Mouse (Mus musculus): Measurements from ENCODE around the gene Vamp4.
"Not testable (repeated sequence)": the region's sequence is repeated elsewhere in the genome, so short reads cannot be mapped to it uniquely, and the experiment has no call there.

Gene Vamp4

GRCm38 (mm10) chr1:162589443-162589842 lies 19.1 kb downstream of the Vamp4 start:
- DNase-seq (ENCODE audit: low read depth): no peak

- no peak for DNase-seq (ENCODE audit: low read depth)
Measured at GRCm38 (mm10) chr1:162590415-162590997, 20.2 kb downstream of the Vamp4 start.

- no peak for DNase-seq (ENCODE audit: low read depth)
Measured at GRCm38 (mm10) chr1:162597379-162598102, 27.2 kb downstream of the Vamp4 start.

- DNase-seq (ENCODE audit: low read depth): no peak
Measured at GRCm38 (mm10) chr1:162599617-162600016, 29.3 kb downstream of the Vamp4 start.

- no peak for DNase-seq (ENCODE audit: low read depth)
Measured at GRCm38 (mm10) chr1:162601288-162601687, 31.0 kb downstream of the Vamp4 start.

- DNase-seq (ENCODE audit: low read depth): no peak
Measured at GRCm38 (mm10) chr1:162608127-162608526, 37.8 kb downstream of the Vamp4 start.

GRCm38 (mm10) chr1:162609633-162610250 lies 39.4 kb downstream of the Vamp4 start:
- no peak for DNase-seq (ENCODE audit: low read depth)

GRCm38 (mm10) chr1:162611191-162611590 lies 40.9 kb downstream of the Vamp4 start:
- no peak for DNase-seq (ENCODE audit: low read depth)

- DNase-seq (ENCODE audit: low read depth): peak; percentile 82
Measured at GRCm38 (mm10) chr1:162615511-162615910, 45.2 kb downstream of the Vamp4 start.

- peak; percentile 31 for DNase-seq (ENCODE audit: low read depth)
Measured at GRCm38 (mm10) chr1:162620487-162620886, 50.2 kb downstream of the Vamp4 start.

GRCm38 (mm10) chr1:162623895-162624294 lies 53.6 kb downstream of the Vamp4 start:
- DNase-seq (ENCODE audit: low read depth): no peak

- DNase-seq (ENCODE audit: low read depth): peak; percentile 83
Measured at GRCm38 (mm10) chr1:162625229-162625628, 54.9 kb downstream of the Vamp4 start.

GRCm38 (mm10) chr1:162627821-162628220 lies 57.5 kb downstream of the Vamp4 start:
- not testable (repeated sequence) for DNase-seq (ENCODE audit: low read depth)

GRCm38 (mm10) chr1:162628326-162628725 lies 58.0 kb downstream of the Vamp4 start:
- not testable (repeated sequence) for DNase-seq (ENCODE audit: low read depth)

GRCm38 (mm10) chr1:162635291-162635931 lies 65.1 kb downstream of the Vamp4 start:
- DNase-seq (ENCODE audit: low read depth): not testable (repeated sequence)

GRCm38 (mm10) chr1:162636516-162636915 lies 66.2 kb downstream of the Vamp4 start:
- no peak for DNase-seq (ENCODE audit: low read depth)

- no peak for DNase-seq (ENCODE audit: low read depth)
Measured at GRCm38 (mm10) chr1:162638535-162638934, 68.2 kb downstream of the Vamp4 start.

GRCm38 (mm10) chr1:162639051-162639750 lies 68.9 kb downstream of the Vamp4 start, which contains the start of gene Myoc:
Gene Myoc (plus strand): TSS chr1:162639155.
- no peak for DNase-seq (ENCODE audit: low read depth)

- DNase-seq (ENCODE audit: low read depth): no peak
Measured at GRCm38 (mm10) chr1:162639861-162640260, 69.5 kb downstream of the Vamp4 start.

GRCm38 (mm10) chr1:162642591-162642990 lies 72.3 kb downstream of the Vamp4 start:
- DNase-seq (ENCODE audit: low read depth): no peak

- no peak for DNase-seq (ENCODE audit: low read depth)
Measured at GRCm38 (mm10) chr1:162643752-162644151, 73.4 kb downstream of the Vamp4 start.

- DNase-seq (ENCODE audit: low read depth): peak; percentile 40
Measured at GRCm38 (mm10) chr1:162646083-162646686, 75.9 kb downstream of the Vamp4 start.

Data from 416B (cell line).